Mouse (Mus musculus): ENCODE results near the gene Dhx16. TPM values are rescaled to one million over a fixed set of nuclear protein-coding genes. Genes with fewer than 3 reads are reported as not detected.
"Not testable (repeated sequence)": the region's sequence is repeated elsewhere in the genome, so short reads cannot be mapped to it uniquely, and the experiment has no call there.

The Dhx16 gene
- polyA plus RNA-seq, 1 experiment from 2014 or later = 22.0 TPM

DNA sequence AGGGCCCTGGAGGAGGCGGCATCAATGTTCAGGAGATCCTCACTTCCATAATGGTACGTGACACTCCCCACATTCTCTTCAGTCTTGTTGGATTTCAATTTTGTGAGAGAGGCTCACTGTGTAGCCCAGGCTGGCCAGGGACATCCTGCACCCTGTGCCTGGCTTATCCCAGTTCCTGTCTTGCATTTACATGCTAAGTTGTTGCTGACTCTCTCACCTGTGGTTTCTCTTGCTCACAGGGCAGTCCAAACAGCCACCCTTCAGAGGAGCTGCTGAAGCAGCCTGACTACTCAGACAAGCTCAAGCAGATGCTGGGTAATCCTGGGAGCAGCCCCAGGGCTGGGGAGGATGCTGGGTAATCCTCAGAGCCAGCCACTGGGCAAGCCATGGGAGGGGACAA lies 49.9 kb downstream of the Dhx16 start:
- Histone ChIP-seq H3K4me2 (ENCODE audit: low read length) (no peak overlapping the region), H3K27ac (replicated peaks in 1 of 2; ENCODE audit: control insufficient read depth in 1 of 2, insufficient read depth in 1 of 2, low read depth in 2 of 2, low read length in 2 of 2) (no peak overlapping the region), H3K9me3 (ENCODE audit: control insufficient read depth, low read length) (no peaks in the 10 kb centered on the region), H3K36me3 (ENCODE audit: control insufficient read depth, insufficient read depth, low read length) (peaks cover 72% of the 10 kb centered on the region), H3K4me1 (ENCODE audit: control insufficient read depth in 2 of 2, insufficient read depth in 2 of 2, low read length in 2 of 2) (no peaks in the 10 kb centered on the region), H3K27me3 (ENCODE audit: control insufficient read depth, insufficient read depth, low read length) (no peaks in the 10 kb centered on the region), H3K9ac (ENCODE audit: low read length) (no peak overlapping the region), H3K4me3 (ENCODE audit: control insufficient read depth in 1 of 2, insufficient read depth in 1 of 2, low read depth in 1 of 2, low read length in 2 of 2) (no peak overlapping the region)
- ATAC-seq (ENCODE audit: insufficient number of reproducible peaks, insufficient read depth, low FRiP score, low read depth) = no peak
- 97% methylated on average over 2 of the region's 2 CpGs for WGBS

DNA sequence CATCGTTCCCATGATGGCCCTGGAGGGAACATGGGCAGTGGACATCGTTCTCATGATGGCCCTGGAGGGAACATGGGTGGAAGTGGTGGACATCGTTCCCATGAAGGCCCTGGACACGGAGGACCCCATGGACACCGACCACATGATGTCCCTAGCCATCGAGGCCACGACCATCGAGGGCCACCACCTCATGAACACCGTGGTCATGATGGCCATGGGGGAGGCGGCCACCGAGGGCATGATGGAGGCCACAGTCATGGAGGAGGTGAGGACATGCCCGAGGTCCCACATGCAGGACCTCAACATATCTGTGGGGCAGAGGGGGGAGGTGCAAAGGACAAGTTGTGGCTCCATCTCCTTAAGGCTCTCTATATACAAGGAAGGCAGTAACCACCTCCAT lies 51.0 kb downstream of the Dhx16 start:
- Histone ChIP-seq H3K4me3 (ENCODE audit: control insufficient read depth in 1 of 2, insufficient read depth in 1 of 2, low read depth in 1 of 2, low read length in 2 of 2) (no peak overlapping the region), H3K4me2 (ENCODE audit: low read length) (no peak overlapping the region), H3K27ac (replicated peaks in 1 of 2; ENCODE audit: control insufficient read depth in 1 of 2, insufficient read depth in 1 of 2, low read depth in 2 of 2, low read length in 2 of 2) (no peak overlapping the region), H3K27me3 (ENCODE audit: control insufficient read depth, insufficient read depth, low read length) (no peaks in the 10 kb centered on the region), H3K9me3 (ENCODE audit: control insufficient read depth, low read length) (no peaks in the 10 kb centered on the region), H3K9ac (ENCODE audit: low read length) (no peak overlapping the region), H3K4me1 (ENCODE audit: control insufficient read depth in 2 of 2, insufficient read depth in 2 of 2, low read length in 2 of 2) (no peaks in the 10 kb centered on the region), H3K36me3 (ENCODE audit: control insufficient read depth, insufficient read depth, low read length) (peaks cover 61% of the 10 kb centered on the region)
- no peak; the same call in 1 of the 2 replicates for ATAC-seq (ENCODE audit: insufficient number of reproducible peaks, insufficient read depth, low FRiP score, low read depth)
- WGBS = 100% methylated on average over 12 of the region's 12 CpGs

DNA sequence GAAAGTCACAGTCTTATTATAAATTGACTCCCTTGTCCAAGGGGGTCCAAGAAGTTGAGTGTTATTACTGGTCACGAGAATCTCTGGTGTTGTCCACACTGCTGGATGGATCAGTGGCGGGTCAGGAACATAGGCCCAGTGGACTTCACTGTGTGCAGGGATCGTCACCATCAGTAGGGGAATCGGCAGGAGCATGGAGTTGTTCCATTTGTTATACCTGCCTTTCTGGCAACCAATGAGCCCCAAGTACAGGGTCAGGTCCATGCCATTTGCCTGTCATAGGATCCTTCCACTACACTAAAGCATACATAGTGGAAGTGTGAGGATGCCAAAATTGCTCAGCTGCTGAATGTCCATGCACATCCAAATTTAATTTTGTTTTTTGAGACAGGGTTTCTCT lies 53.0 kb downstream of the Dhx16 start:
- WGBS = 83% methylated on average over 4 of the region's 4 CpGs
- Histone ChIP-seq H3K27me3 (ENCODE audit: control insufficient read depth, insufficient read depth, low read length) (no peaks in the 10 kb centered on the region), H3K9ac (ENCODE audit: low read length) (no peak overlapping the region)

DNA sequence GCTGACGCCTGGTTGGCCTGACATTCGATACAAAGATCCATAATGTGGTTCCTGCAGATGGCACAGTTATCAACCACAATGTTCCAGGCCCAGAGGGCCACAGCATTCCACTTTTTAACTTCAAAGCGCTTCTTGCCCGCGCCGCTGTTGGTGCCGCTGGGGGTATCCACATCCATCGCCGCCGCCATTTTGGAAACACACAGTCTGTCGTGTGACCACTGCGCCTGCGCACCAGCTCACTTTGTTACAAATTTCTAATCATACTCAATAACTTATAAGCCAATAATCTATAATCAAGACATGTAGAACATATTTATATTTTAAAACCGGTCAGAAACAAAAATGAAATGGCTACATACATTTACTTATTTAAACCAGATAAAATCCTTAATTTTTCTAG lies 56.1 kb downstream of the Dhx16 start:
- H3K4me2 ChIP-seq (ENCODE audit: low read length); ATAC-seq (ENCODE audit: insufficient number of reproducible peaks, insufficient read depth, low FRiP score, low read depth); H3K9me3 ChIP-seq (ENCODE audit: control insufficient read depth, low read length); H3K9ac ChIP-seq (ENCODE audit: low read length); H3K27me3 ChIP-seq (ENCODE audit: control insufficient read depth, insufficient read depth, low read length); H3K4me1 ChIP-seq (ENCODE audit: control insufficient read depth in 2 of 2, insufficient read depth in 2 of 2, low read length in 2 of 2); H3K4me3 ChIP-seq (ENCODE audit: control insufficient read depth in 1 of 2, insufficient read depth in 1 of 2, low read depth in 1 of 2, low read length in 2 of 2); H3K27ac ChIP-seq (replicated peaks in 1 of 2; ENCODE audit: control insufficient read depth in 1 of 2, insufficient read depth in 1 of 2, low read depth in 2 of 2, low read length in 2 of 2): not testable (repeated sequence)
- peaks cover 11% of the 10 kb centered on the region for H3K36me3 ChIP-seq (ENCODE audit: control insufficient read depth, insufficient read depth, low read length)
- 87% methylated on average over 14 of the region's 14 CpGs for WGBS

More for the DNA sequence above, 53.0 kb downstream of the Dhx16 start:
- H3K4me3 ChIP-seq (ENCODE audit: control insufficient read depth in 1 of 2, insufficient read depth in 1 of 2, low read depth in 1 of 2, low read length in 2 of 2) = no peak overlapping the region
- H3K36me3 ChIP-seq (ENCODE audit: control insufficient read depth, insufficient read depth, low read length) = peaks cover 42% of the 10 kb centered on the region
- no peak overlapping the region for H3K27ac ChIP-seq (replicated peaks in 1 of 2; ENCODE audit: control insufficient read depth in 1 of 2, insufficient read depth in 1 of 2, low read depth in 2 of 2, low read length in 2 of 2)
- ATAC-seq (ENCODE audit: insufficient number of reproducible peaks, insufficient read depth, low FRiP score, low read depth) = no peak
- no peak overlapping the region for H3K4me2 ChIP-seq (ENCODE audit: low read length)
- no peaks in the 10 kb centered on the region for H3K4me1 ChIP-seq (ENCODE audit: control insufficient read depth in 2 of 2, insufficient read depth in 2 of 2, low read length in 2 of 2)
- no peaks in the 10 kb centered on the region for H3K9me3 ChIP-seq (ENCODE audit: control insufficient read depth, low read length)

DNA sequence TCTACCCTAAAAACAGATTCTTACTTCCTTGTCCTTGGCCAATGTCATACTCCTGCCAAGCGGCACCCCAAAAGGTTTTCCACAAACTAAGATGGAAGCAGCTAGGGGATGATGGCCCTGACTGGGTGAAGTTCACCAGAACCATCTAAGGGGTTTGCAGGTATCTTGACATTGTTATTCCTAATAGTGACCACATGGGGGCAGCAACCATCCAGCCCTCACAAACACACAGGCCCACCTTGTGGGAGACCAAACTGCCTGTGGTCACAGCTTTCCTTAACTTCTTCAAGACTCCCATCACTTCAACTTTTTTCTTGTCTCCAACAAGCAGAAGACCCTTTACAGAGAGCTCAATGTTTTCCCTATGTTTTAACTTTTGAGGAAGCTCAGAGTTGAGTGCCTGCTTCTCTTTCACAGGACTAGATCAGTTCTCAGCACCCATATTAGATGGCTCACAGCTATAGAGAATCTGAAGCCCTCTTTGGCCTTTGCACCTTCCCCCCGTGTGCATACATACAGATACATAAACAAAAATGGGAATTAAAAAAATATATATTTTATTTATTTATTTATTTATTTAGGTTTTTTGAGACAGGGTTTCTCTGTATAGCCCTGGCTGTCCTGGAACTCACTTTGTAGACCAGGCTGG lies 58.2 kb downstream of the Dhx16 start:
- H3K4me2 ChIP-seq (ENCODE audit: low read length) = no peak overlapping the region
- H3K27me3 ChIP-seq (ENCODE audit: control insufficient read depth, insufficient read depth, low read length) = no peaks in the 10 kb centered on the region
- 33% methylated on average over 2 of the region's 2 CpGs for WGBS
- H3K9ac ChIP-seq (ENCODE audit: low read length) = no peak overlapping the region
- H3K36me3 ChIP-seq (ENCODE audit: control insufficient read depth, insufficient read depth, low read length) = no peaks in the 10 kb centered on the region
- no peak overlapping the region for H3K4me3 ChIP-seq (ENCODE audit: control insufficient read depth in 1 of 2, insufficient read depth in 1 of 2, low read depth in 1 of 2, low read length in 2 of 2)
- no peak for ATAC-seq (ENCODE audit: insufficient number of reproducible peaks, insufficient read depth, low FRiP score, low read depth)
- no peak overlapping the region for H3K27ac ChIP-seq (replicated peaks in 1 of 2; ENCODE audit: control insufficient read depth in 1 of 2, insufficient read depth in 1 of 2, low read depth in 2 of 2, low read length in 2 of 2)
- H3K4me1 ChIP-seq (ENCODE audit: control insufficient read depth in 2 of 2, insufficient read depth in 2 of 2, low read length in 2 of 2) = no peaks in the 10 kb centered on the region
- 0 out of 2 replicates have a peak, but pooled peaks cover 2% of the 10 kb centered on the region for H3K9me3 ChIP-seq (ENCODE audit: control insufficient read depth, low read length)

DNA sequence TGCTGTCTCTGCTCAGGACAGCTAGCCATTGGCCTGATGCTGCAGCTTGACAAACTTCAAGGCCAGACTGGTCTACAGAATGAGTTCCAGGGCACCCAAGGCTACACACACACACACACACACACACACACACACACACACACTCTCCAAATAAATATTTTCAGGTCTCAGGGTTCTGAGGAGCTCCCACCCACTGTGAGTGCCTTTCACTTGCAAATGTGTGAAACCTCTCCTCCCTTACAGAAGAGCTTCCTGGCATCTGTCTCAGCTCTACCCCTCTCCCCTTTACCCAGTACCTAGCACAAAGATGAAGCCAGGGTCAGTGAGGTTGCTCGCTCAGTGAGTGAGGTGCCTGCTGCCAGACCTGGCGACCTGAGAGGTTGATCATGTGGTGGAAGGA lies 59.5 kb downstream of the Dhx16 start:
- Histone ChIP-seq H3K9me3 (ENCODE audit: control insufficient read depth, low read length) (0 out of 2 replicates have a peak, but pooled peaks cover 2% of the 10 kb centered on the region), H3K27ac (replicated peaks in 1 of 2; ENCODE audit: control insufficient read depth in 1 of 2, insufficient read depth in 1 of 2, low read depth in 2 of 2, low read length in 2 of 2) (no peak overlapping the region), H3K9ac (ENCODE audit: low read length) (no peak overlapping the region), H3K27me3 (ENCODE audit: control insufficient read depth, insufficient read depth, low read length) (no peaks in the 10 kb centered on the region), H3K4me1 (ENCODE audit: control insufficient read depth in 2 of 2, insufficient read depth in 2 of 2, low read length in 2 of 2) (no peaks in the 10 kb centered on the region), H3K36me3 (ENCODE audit: control insufficient read depth, insufficient read depth, low read length) (no peaks in the 10 kb centered on the region), H3K4me3 (ENCODE audit: control insufficient read depth in 1 of 2, insufficient read depth in 1 of 2, low read depth in 1 of 2, low read length in 2 of 2) (no peak overlapping the region), H3K4me2 (ENCODE audit: low read length) (no peak overlapping the region)
- WGBS = 43% methylated on average over 2 of the region's 2 CpGs
- ATAC-seq (ENCODE audit: insufficient number of reproducible peaks, insufficient read depth, low FRiP score, low read depth) = no peak

DNA sequence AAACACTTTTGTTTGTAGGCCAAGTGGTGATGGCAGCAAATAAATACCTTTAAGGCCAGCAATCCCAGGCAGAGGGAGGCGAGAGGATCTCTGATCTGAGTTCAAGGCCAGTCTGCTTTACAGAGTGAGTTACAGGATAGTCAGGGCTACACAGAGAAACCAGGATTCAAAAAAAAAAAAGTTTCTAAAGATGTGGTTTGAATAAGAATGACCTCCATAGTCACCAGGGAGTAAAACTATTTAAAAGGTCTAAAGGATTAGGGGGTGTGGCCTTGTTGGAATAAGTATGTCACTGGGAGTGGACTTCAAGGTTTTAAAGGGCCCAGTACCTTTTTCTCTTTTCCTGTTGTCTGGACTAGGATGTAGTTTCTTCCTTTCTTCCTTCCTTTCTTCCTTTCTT lies 60.3 kb downstream of the Dhx16 start:
- 50% methylated on average over 1 of the region's 1 CpGs for WGBS
- no peaks in the 10 kb centered on the region for H3K4me1 ChIP-seq (ENCODE audit: control insufficient read depth in 2 of 2, insufficient read depth in 2 of 2, low read length in 2 of 2)

More for the DNA sequence above, 60.3 kb downstream of the Dhx16 start:
- Histone ChIP-seq H3K36me3 (ENCODE audit: control insufficient read depth, insufficient read depth, low read length) (no peaks in the 10 kb centered on the region), H3K9me3 (ENCODE audit: control insufficient read depth, low read length) (0 out of 2 replicates have a peak, but pooled peaks cover 2% of the 10 kb centered on the region), H3K4me2 (ENCODE audit: low read length) (no peak overlapping the region), H3K9ac (ENCODE audit: low read length) (no peak overlapping the region), H3K27me3 (ENCODE audit: control insufficient read depth, insufficient read depth, low read length) (no peaks in the 10 kb centered on the region), H3K27ac (replicated peaks in 1 of 2; ENCODE audit: control insufficient read depth in 1 of 2, insufficient read depth in 1 of 2, low read depth in 2 of 2, low read length in 2 of 2) (no peak overlapping the region), H3K4me3 (ENCODE audit: control insufficient read depth in 1 of 2, insufficient read depth in 1 of 2, low read depth in 1 of 2, low read length in 2 of 2) (no peak overlapping the region)
- no peak for ATAC-seq (ENCODE audit: insufficient number of reproducible peaks, insufficient read depth, low FRiP score, low read depth)
